Mouse (Mus musculus): ENCODE results near the gene 4930512M02Rik. TPM values are rescaled to one million over a fixed set of nuclear protein-coding genes. Genes with fewer than 3 reads are reported as not detected.
A peak's percentile ranks its signal among the peaks of the same experiment; 100 is the strongest.

The 4930512M02Rik gene
- total RNA-seq, 2 experiments from 2014 or later = not detected

DNA sequence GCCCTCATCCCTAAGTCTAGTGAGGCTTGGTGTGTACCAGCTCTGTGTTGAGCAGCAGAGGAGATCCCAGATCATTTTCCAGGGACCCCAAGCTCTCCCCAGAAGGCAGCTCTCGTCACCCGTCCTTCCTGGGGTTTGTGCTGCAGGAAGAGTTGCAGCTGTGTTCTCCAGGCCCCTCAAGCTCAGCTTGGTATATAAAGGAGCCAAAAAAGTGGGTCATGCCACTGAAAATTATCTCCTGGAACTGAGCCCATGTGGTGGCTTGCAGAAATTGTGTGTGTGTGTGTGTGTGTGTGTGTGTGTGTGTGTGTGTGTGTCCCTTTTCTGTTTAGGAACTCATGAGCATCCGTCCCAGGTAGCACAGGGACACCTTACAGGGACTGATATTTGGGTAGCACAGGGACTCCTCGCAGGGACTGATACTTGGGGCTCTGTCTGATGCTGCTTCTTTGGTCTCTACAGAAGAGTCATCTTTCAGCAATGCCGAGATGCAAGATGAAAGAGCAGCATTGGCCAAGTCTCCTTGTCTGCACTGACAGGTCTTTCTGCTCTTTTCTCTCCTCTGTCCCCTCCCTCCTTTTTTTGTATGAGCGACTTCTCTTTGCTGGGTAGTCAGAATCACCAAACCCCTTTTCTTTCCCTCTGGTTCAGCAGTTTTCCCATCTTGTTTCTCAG lies 62.4 kb downstream of the 4930512M02Rik start:
- no peak for DNase-seq
- intact Hi-C loops (cut with DNase I) = no loop called here

DNA sequence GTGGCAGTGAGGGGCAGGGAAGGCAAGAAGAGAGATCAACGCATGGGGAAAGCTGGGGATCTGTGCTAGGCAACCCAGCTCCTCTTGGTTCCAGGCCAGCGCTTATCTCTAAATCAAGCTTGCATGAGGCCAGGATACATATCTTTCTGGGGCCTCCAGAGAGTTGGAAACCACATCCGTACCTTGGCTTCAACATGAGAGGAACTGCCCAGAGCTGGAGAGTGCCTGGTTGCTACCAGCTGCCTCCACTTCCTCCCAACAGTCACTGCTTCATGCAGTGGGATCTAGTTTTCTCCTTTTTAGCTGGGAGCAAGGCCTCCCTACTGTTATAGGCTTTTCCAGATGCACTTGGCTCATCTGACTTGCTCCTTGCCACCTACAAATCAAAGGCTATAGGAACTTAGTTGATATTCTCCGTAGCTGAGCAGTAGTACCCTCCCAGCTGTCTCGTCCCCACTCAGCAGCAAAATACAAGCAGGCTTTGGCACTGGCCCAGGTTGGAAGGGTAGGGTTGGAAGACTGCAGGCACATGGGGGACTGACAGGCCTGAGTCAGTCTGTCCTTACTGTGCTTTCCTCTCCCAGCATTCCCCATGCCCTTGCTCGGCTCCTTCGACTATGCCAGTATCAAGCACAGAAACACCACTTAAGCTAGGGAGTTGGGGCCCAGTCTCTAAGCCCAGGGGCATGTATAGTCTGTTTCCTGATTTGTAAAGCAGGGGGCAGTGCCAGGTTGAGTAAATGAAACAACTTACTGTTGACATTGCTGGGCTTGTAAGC lies 63.2 kb downstream of the 4930512M02Rik start:
- intact Hi-C loops (cut with DNase I) = no loop called here
- DNase-seq = peak in 1 of 2 experiments; percentile 26

DNA sequence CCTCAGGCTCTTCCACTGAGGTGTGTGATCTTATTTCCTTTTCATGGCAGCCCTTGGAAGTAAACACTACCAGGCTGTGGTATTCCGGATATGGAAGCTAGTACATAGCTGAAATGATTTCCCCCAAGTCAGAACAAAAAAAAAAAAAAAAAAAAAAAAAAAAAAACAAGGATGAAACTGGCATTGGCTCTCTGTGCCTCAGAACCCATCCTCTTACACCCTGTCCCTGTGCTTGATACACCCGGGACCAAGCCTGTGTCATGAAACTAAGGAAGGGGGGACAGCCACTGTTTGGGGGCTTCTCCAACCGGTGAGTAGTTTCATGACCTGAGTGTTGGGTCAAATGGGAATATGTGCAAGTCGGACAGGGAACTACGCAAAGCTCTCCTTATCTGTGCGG lies 66.5 kb downstream of the 4930512M02Rik start:
- intact Hi-C loops (cut with DNase I) = no loop called here
- DNase-seq = no peak

DNA sequence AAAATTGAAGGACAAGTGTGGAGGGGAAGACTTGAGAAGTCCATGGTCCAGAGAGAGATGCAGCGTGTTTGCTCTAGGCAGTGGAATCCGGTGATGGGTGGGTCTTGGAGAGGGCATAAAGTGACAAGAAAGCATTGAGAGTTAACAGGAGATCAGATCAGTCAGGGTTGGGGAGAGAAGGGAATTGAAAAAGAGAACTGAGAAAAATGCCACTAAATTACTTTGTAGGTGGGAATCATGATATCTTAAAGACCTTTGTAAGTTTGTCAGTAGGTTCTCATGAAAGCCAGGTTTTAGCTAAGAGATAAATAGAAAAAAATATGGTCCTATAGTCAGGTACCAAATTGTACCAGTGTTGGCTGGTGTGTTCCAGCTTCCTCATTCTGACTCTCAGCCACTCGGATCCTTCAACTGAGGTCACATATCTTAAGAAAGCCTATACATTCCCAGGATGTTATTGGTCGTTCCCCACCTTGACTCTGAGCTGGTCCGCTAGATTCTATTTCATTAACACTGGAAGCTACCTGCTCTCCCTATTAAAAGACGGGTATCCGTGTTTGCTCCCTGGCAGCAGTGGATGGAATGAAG lies 68.4 kb downstream of the 4930512M02Rik start:
- intact Hi-C loops (cut with DNase I) = loop anchor here (10.0 kb wide), 1 partner anchor 416 kb away; no protein-coding TSS in a partner anchor
- DNase-seq = no peak

DNA sequence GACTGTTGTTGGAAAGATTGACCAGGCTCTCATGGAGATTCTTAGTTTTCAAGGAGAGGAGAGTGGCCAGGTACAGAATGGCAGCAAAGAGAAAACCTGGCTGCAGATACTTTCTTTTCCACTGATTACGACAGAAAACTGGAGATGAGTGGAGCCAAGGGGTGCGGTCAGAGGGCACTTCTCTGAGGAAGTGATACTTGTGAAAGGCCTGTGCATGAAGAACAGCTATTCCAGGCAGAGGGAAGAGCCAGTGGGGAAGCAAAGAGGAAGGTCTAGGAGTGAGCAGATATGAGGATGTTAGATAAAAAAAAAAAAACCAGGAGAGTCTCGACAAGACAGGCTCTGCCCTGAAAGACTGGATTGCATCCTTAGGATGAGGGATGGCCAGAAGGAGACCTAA lies 69.0 kb downstream of the 4930512M02Rik start:
- intact Hi-C loops (cut with DNase I) = loop anchor here (10.0 kb wide), 1 partner anchor 416 kb away; no protein-coding TSS in a partner anchor
- DNase-seq = no peak

DNA sequence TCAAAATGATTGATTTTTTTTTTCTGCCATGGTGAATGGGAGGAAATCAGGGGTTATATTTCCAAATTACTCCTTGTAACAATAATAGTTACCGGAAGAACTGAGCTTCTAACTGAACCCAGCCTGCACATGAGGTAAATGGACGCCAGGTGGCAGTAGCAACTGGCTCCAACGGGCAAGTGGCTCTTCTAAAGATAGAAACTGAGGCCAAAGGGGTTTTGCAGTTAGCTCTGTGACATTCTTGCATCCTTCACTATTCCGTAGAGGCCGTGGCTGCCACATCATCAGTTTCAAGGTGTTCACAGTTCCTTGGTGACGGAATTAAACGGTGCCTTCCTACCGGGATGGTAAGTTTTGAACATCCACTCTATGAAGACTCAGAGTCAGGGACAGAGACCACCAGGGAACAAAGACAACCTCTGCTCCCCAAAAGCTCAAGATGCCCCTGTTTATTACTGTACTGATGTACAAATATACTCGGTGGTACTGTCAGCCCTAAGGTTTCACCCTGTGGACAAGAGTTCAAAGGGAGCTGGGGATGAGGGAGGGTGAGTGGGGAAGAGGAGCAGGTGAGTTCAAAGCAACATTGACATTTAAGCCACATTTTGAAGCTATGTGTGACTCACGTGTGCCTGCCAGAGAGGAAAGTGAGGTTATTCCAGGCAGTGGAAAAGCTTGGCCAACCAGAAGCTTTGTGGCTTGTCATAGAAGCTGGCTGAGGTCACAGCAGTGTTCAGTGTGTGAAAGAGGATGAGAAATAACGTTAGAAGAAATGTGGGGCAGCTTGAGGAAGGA lies 70.3 kb downstream of the 4930512M02Rik start:
- DNase-seq = peak; percentile 59 to 70
- intact Hi-C loops (cut with DNase I) = loop anchor here (1.0 to 10.0 kb wide), 3 partner anchors 185 to 417 kb away; no protein-coding TSS in a partner anchor

DNA sequence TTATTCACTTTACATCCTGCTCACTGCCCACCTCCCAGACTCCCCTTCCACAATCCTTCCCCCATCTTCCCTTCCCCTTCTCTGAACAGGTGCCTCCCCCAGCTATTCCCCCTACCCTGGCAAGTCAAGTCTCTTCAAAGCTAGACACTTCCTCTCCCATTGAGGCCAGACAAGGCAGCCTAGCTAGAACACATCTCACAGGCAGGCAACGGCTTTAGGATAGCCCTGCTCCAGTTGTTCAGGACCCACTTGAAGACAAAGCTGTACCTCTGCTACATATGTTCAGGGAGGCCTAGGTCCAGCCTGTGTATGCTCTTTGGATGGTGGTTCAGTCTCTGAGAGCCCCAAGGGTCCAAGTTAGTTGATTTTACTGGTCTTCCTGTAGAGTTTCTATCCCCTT lies 71.4 kb downstream of the 4930512M02Rik start:
- no peak for DNase-seq
- intact Hi-C loops (cut with DNase I) = loop anchor here (10.0 kb wide), 1 partner anchor 419 kb away; no protein-coding TSS in a partner anchor

DNA sequence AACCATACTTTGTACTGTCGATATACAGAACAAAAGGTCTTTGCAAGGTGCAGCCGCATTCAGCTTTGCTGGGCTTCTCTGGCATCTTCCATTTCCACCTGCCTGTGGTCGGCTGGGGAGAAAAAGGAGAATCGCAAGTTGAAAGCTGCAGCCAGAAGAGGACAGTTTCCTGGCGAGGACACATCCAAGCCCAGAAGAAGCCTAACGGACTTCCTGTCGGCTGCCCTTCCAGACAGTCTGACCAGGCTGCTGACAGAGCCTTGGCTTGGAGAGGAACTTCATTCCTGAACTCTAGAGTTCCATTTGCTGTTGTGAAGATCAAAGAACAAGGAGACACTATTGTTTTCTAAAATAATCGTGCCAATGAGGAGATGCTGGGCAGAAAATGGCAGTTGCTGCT lies 72.1 kb downstream of the 4930512M02Rik start:
- no peak for DNase-seq
- intact Hi-C loops (cut with DNase I) = loop anchor here (10.0 kb wide), 1 partner anchor 419 kb away; no protein-coding TSS in a partner anchor

DNA sequence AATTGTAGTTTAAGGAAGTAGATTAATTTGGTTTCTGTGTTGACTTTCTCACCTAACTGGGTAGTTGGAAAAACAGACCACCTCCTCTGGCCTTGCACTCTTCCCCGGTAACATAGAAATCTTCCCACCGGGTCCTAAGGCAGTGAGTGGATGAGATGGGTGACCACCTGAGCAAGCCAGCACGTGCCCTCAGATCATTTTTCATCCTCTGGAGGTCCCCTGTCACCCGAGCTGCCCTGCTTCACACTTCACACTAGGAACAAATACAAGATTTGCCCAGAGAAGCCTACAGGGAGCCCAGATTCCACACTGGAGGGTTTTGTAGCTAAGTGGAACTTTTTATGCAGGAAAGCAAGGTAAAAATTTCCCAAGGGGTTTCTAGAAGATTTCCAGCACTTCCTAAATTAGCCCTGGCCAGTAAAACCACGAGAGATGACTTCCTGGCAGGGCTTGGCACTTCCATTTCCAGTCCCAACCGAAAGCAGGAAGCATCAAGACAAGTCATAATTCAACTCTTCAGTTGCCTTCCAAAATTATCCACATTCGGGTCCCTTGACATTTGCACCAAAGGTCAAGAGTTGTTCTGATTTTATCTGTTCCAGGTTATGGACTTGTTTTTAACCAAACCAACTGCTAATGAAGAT lies 79.9 kb downstream of the 4930512M02Rik start:
- intact Hi-C loops (cut with DNase I) = no loop called here

DNA sequence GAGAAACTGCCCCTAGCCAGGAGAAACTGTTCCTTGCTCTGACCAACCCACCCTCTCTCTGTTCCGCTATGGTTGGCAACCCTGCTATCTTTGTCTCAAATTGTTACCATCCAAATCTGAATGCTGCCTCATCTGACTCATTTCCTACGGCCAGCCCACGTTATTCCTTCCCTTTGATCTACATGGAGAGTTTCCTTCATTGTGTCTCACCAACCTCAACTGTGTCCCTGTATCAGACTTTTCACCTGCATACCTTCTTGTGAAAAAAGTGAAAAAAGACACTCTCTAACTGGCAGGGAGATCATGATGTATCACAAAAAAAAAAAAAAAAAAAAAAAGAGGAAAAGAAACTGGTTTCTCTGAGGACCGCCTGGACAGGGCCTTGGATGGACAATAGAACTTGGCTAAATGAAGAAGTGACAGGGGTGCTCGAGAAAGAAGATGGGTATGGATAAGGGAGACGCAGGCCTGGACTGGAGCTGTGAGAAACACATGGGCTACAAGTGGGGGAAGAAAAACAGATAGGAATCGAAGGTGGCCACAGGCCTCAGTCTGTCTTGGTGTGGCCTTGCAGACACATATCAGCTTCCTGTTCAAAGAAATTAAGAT lies 80.6 kb downstream of the 4930512M02Rik start:
- DNase-seq = no peak
- intact Hi-C loops (cut with DNase I) = no loop called here

More for the DNA sequence above, 79.9 kb downstream of the 4930512M02Rik start:
- DNase-seq = no peak

DNA sequence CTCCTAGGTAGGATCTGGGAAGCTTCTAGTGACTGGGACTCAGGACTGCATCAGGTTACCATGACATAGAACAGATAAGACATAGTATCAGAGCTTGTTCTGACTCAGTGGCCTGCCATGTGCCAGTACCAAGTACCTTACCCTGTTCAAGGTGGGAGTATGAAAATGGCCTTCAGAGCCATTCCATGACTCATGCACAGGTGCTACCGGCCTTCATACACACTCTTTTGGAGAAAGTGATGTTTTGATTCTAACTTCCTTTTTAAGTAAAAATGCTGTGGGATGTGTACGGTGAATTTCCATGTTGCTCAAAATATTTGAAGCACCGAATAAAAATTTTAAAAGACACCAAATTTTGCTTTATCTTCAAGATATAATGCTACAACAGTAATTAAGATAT lies 81.7 kb downstream of the 4930512M02Rik start:
- intact Hi-C loops (cut with DNase I) = no loop called here
- DNase-seq = no peak

Other genes starting within 250 kb of the 4930512M02Rik start
- gene Spata48, start 165.7 kb downstream of the 4930512M02Rik start, total RNA-seq (2021) = 1 to 10 TPM; 1.6 to 1.8 TPM
- under 1 TPM; 0.37 to 0.48 TPM for gene Zpbp, start 165.4 kb downstream of the 4930512M02Rik start, total RNA-seq (2021)
- 1 to 10 TPM; 3.1 to 3.3 TPM for gene Ikzf1, start 57.2 kb upstream of the 4930512M02Rik start, total RNA-seq (2021)
- gene Fignl1, start 181.1 kb upstream of the 4930512M02Rik start, total RNA-seq (2021) = 1 to 10 TPM; 5.6 to 6.7 TPM

Measured in heart, postnatal 10 days (tissue).